Mouse (Mus musculus) lung, embryonic 15.5 days (tissue): ENCODE measurements at regions not wholly inside any gene's neighbourhood (a gene's known extent, or its start where the extent isn't known, plus 50 kb on each side); places are given as distances from the start of the nearest gene placed in this dataset.

Experiments
- ATAC-seq: fragments of 200-750 bp; cut with Nextera tagmentation; 2 replicates; pipeline ENCODE4 v1.8.0; 2017; ENCODE audit warnings: moderate number of reproducible peaks, borderline replicate concordance; ENCODE audit not compliant: low FRiP score, low TSS enrichment; ENCODE audit errors: extremely low read depth
- H3K27ac ChIP-seq: fragments of 300-500 bp; sonication (generic); 2 replicates; pipeline ENCODE4 v1.5.1; 2015; ENCODE audit warnings: moderate library complexity, mild to moderate bottlenecking, inconsistent platforms
- H3K27me3 ChIP-seq: fragments of 300-500 bp; sonication (generic); 2 replicates; pipeline ENCODE4 v1.6.1; 2015; ENCODE audit warnings: inconsistent platforms
- H3K36me3 ChIP-seq: fragments of 300-500 bp; sonication (generic); 2 replicates; pipeline ENCODE4 v1.6.1; 2015; ENCODE audit warnings: inconsistent platforms
- H3K4me1 ChIP-seq: fragments of 300-500 bp; sonication (generic); 2 replicates; pipeline ENCODE4 v1.6.1; 2015; ENCODE audit warnings: inconsistent platforms
- H3K4me2 ChIP-seq: fragments of 300-500 bp; sonication (generic); 2 replicates; pipeline ENCODE4 v1.6.1; 2015; ENCODE audit warnings: inconsistent platforms, mild to moderate bottlenecking, moderate library complexity
- H3K4me3 ChIP-seq: fragments of 300-500 bp; sonication (generic); 2 replicates; pipeline ENCODE4 v1.5.1; 2015; ENCODE audit warnings: mild to moderate bottlenecking, inconsistent platforms
- H3K9ac ChIP-seq: fragments of 300-500 bp; sonication (generic); 2 replicates; pipeline ENCODE4 v1.6.1; 2015; ENCODE audit warnings: inconsistent platforms
- H3K9me3 ChIP-seq: fragments of 300-500 bp; sonication (generic); 2 replicates; pipeline ENCODE4 v1.6.1; 2016; ENCODE audit warnings: inconsistent platforms
- WGBS: fragments of 180-500 bp; shearing (Covaris S2); methylation state at CpG from one replicate; pipeline ENCODE4 v1.1.7; 2015; 5-methylcytosine and 5-hydroxymethylcytosine counted together

- H3K9me3 ChIP-seq = no peaks in the 10 kb centered on the region
- WGBS = 52% methylated on average over 5 of the region's 5 CpGs
- 0 out of 2 replicates have a peak, but pooled peaks cover 4% of the 10 kb centered on the region for H3K4me1 ChIP-seq
- no peaks in the 10 kb centered on the region for H3K36me3 ChIP-seq
- H3K9ac ChIP-seq = no peak overlapping the region
- H3K4me2 ChIP-seq = no peak overlapping the region
- H3K27ac ChIP-seq = no peak overlapping the region
- H3K4me3 ChIP-seq = no peak overlapping the region
- H3K27me3 ChIP-seq = no peaks in the 10 kb centered on the region
- ATAC-seq = no peak
These were observed 1287.2 kb upstream of the A1bg start for GRCm38 (mm10) chr15:62209881-62210481.

GRCm38 (mm10) chr15:62209296-62209695 is 1286.5 kb upstream of the A1bg start:
- 77% methylated on average over 3 of the region's 3 CpGs for WGBS
- H3K4me3 ChIP-seq = no peak overlapping the region
- 0 out of 2 replicates have a peak, but pooled peaks cover 4% of the 10 kb centered on the region for H3K4me1 ChIP-seq
- no peaks in the 10 kb centered on the region for H3K9me3 ChIP-seq
- ATAC-seq = no peak
- H3K36me3 ChIP-seq = no peaks in the 10 kb centered on the region
- H3K4me2 ChIP-seq = no peak overlapping the region
- no peak overlapping the region for H3K9ac ChIP-seq
- no peak overlapping the region for H3K27ac ChIP-seq
- no peaks in the 10 kb centered on the region for H3K27me3 ChIP-seq

GRCm38 (mm10) chr15:62206502-62206902 is 1283.7 kb upstream of the A1bg start:
- Histone ChIP-seq H3K9me3 (no peaks in the 10 kb centered on the region), H3K9ac (no peak overlapping the region), H3K27me3 (no peaks in the 10 kb centered on the region), H3K4me1 (peaks cover 17% of the 10 kb centered on the region; the same call in 1 of the 2 replicates), H3K36me3 (no peaks in the 10 kb centered on the region), H3K4me3 (no peak overlapping the region), H3K27ac (no peak overlapping the region), H3K4me2 (no peak overlapping the region)
- 55% methylated on average over 4 of the region's 4 CpGs for WGBS
- no peak for ATAC-seq

- H3K27ac ChIP-seq = peak overlapping the region; percentile 58
- no peaks in the 10 kb centered on the region for H3K36me3 ChIP-seq
- ATAC-seq = peak; percentile 50; the same call in 1 of the 2 replicates
- H3K4me1 ChIP-seq = peaks cover 17% of the 10 kb centered on the region; the same call in 1 of the 2 replicates
- no peaks in the 10 kb centered on the region for H3K9me3 ChIP-seq
- 68% methylated on average over 18 of the region's 18 CpGs for WGBS
- H3K9ac ChIP-seq = no peak overlapping the region
- H3K4me2 ChIP-seq = no peak overlapping the region
- no peak overlapping the region for H3K4me3 ChIP-seq
- no peaks in the 10 kb centered on the region for H3K27me3 ChIP-seq
These were observed 1281.4 kb upstream of the A1bg start for GRCm38 (mm10) chr15:62203951-62204905.

GRCm38 (mm10) chr15:62202781-62203375 is 1280.1 kb upstream of the A1bg start:
- Histone ChIP-seq H3K27ac (no peak overlapping the region), H3K4me2 (no peak overlapping the region), H3K9ac (no peak overlapping the region), H3K4me1 (peaks cover 17% of the 10 kb centered on the region; the same call in 1 of the 2 replicates), H3K4me3 (no peak overlapping the region), H3K9me3 (no peaks in the 10 kb centered on the region), H3K27me3 (no peaks in the 10 kb centered on the region), H3K36me3 (no peaks in the 10 kb centered on the region)
- peak; percentile 56; the same call in 1 of the 2 replicates for ATAC-seq
- WGBS = 36% methylated on average over 10 of the region's 10 CpGs

GRCm38 (mm10) chr15:62198721-62199120 is 1275.9 kb upstream of the A1bg start:
- peaks cover 9% of the 10 kb centered on the region; the same call in 1 of the 2 replicates for H3K4me1 ChIP-seq
- no peak overlapping the region for H3K4me3 ChIP-seq
- no peaks in the 10 kb centered on the region for H3K9me3 ChIP-seq
- no peak overlapping the region for H3K27ac ChIP-seq
- H3K27me3 ChIP-seq = no peaks in the 10 kb centered on the region
- ATAC-seq = no peak
- H3K9ac ChIP-seq = no peak overlapping the region
- WGBS = 95% methylated on average over 6 of the region's 6 CpGs
- H3K4me2 ChIP-seq = no peak overlapping the region
- H3K36me3 ChIP-seq = no peaks in the 10 kb centered on the region

- 86% methylated on average over 4 of the region's 4 CpGs for WGBS
- H3K9me3 ChIP-seq = no peaks in the 10 kb centered on the region
- no peak overlapping the region for H3K9ac ChIP-seq
- no peak overlapping the region for H3K27ac ChIP-seq
- peaks cover 8% of the 10 kb centered on the region; the same call in 1 of the 2 replicates for H3K4me1 ChIP-seq
- H3K4me2 ChIP-seq = no peak overlapping the region
- no peaks in the 10 kb centered on the region for H3K27me3 ChIP-seq
- no peaks in the 10 kb centered on the region for H3K36me3 ChIP-seq
- ATAC-seq = no peak
- H3K4me3 ChIP-seq = no peak overlapping the region
These were observed 1275.4 kb upstream of the A1bg start for GRCm38 (mm10) chr15:62198194-62198593.

- no peaks in the 10 kb centered on the region for H3K9me3 ChIP-seq
- H3K4me1 ChIP-seq = no peaks in the 10 kb centered on the region
- WGBS = 63% methylated on average over 5 of the region's 5 CpGs
- no peak overlapping the region for H3K4me2 ChIP-seq
- no peak overlapping the region for H3K9ac ChIP-seq
- no peak overlapping the region for H3K4me3 ChIP-seq
- no peaks in the 10 kb centered on the region for H3K27me3 ChIP-seq
- H3K36me3 ChIP-seq = no peaks in the 10 kb centered on the region
- H3K27ac ChIP-seq = no peak overlapping the region
- ATAC-seq = no peak
These were observed 1272.6 kb upstream of the A1bg start for GRCm38 (mm10) chr15:62195440-62195839.

GRCm38 (mm10) chr15:62192706-62193105 is 1269.9 kb upstream of the A1bg start:
- no peak for ATAC-seq
- Histone ChIP-seq H3K27me3 (no peaks in the 10 kb centered on the region), H3K27ac (no peak overlapping the region), H3K36me3 (no peaks in the 10 kb centered on the region), H3K4me1 (no peaks in the 10 kb centered on the region), H3K9ac (no peak overlapping the region), H3K9me3 (no peaks in the 10 kb centered on the region), H3K4me3 (no peak overlapping the region), H3K4me2 (no peak overlapping the region)
- WGBS = 66% methylated on average over 1 of the region's 1 CpGs

GRCm38 (mm10) chr15:62191641-62192040 is 1268.8 kb upstream of the A1bg start:
- no peak overlapping the region for H3K27ac ChIP-seq
- ATAC-seq = no peak
- WGBS = 94% methylated on average over 1 of the region's 1 CpGs

GRCm38 (mm10) chr15:62190977-62191614 is 1268.3 kb upstream of the A1bg start:
- H3K27ac ChIP-seq = no peak overlapping the region
- H3K4me3 ChIP-seq = no peak overlapping the region
- ATAC-seq = no peak
- no peak overlapping the region for H3K4me2 ChIP-seq
- no peak overlapping the region for H3K9ac ChIP-seq
- no peaks in the 10 kb centered on the region for H3K27me3 ChIP-seq
- no peaks in the 10 kb centered on the region for H3K9me3 ChIP-seq
- WGBS = 82% methylated on average over 5 of the region's 5 CpGs
- H3K4me1 ChIP-seq = no peaks in the 10 kb centered on the region
- no peaks in the 10 kb centered on the region for H3K36me3 ChIP-seq

More at GRCm38 (mm10) chr15:62191641-62192040, 1268.8 kb upstream of the A1bg start:
- H3K4me1 ChIP-seq = no peaks in the 10 kb centered on the region
- no peak overlapping the region for H3K4me2 ChIP-seq
- H3K9ac ChIP-seq = no peak overlapping the region
- H3K9me3 ChIP-seq = no peaks in the 10 kb centered on the region
- H3K4me3 ChIP-seq = no peak overlapping the region
- no peaks in the 10 kb centered on the region for H3K36me3 ChIP-seq
- no peaks in the 10 kb centered on the region for H3K27me3 ChIP-seq
